Mouse (Mus musculus) ES-Bruce4 (cell line): ENCODE measurements at regions not wholly inside any gene's neighbourhood (a gene's known extent, or its start where the extent isn't known, plus 50 kb on each side); places are given as distances from the start of the nearest gene placed in this dataset.

Experiments
- CTCF ChIP-seq: IDR thresholded peaks from one replicate; pipeline ENCODE4 v1.8.1; 2011; ENCODE audit warnings: low read depth, low read length
- EP300 ChIP-seq: IDR thresholded peaks from 2 replicates; pipeline ENCODE4 v1.6.1; 2011; ENCODE audit warnings: low read depth, low read length; ENCODE audit not compliant: insufficient read depth
- POLR2A ChIP-seq: IDR thresholded peaks from one replicate; pipeline ENCODE4 v1.8.1; 2011; ENCODE audit warnings: low read length; ENCODE audit not compliant: insufficient read depth

- TF ChIP-seq POLR2A (no peak), CTCF (no peak), EP300 (no peak)
Observed at GRCm38 (mm10) chr4:48750087-48750486, 86.8 kb downstream of the Cavin4 start.
